Mouse (Mus musculus): ENCODE data around the gene Cdh12. TPM values are rescaled to one million over a fixed set of nuclear protein-coding genes. Genes with fewer than 3 reads are reported as not detected.

The Cdh12 gene
- polyA plus RNA-seq, 1 experiment from 2014 or later, result 0.58 TPM

GRCm38 (mm10) chr15:20944000-20944399 lies 494.9 kb downstream of the Cdh12 start:
- H3K9ac ChIP-seq, result no peak overlapping the region
- H3K27ac ChIP-seq, result no peak overlapping the region
- no peak overlapping the region for H3K4me3 ChIP-seq
- H3K36me3 ChIP-seq, result no peaks in the 10 kb centered on the region
- no peak for ATAC-seq (ENCODE audit: insufficient number of reproducible peaks, low FRiP score, low TSS enrichment, low read depth)
- no peaks in the 10 kb centered on the region for H3K9me3 ChIP-seq
- H3K4me2 ChIP-seq, result no peak overlapping the region
- no peaks in the 10 kb centered on the region for H3K4me1 ChIP-seq
- H3K27me3 ChIP-seq, result no peaks in the 10 kb centered on the region

DNA sequence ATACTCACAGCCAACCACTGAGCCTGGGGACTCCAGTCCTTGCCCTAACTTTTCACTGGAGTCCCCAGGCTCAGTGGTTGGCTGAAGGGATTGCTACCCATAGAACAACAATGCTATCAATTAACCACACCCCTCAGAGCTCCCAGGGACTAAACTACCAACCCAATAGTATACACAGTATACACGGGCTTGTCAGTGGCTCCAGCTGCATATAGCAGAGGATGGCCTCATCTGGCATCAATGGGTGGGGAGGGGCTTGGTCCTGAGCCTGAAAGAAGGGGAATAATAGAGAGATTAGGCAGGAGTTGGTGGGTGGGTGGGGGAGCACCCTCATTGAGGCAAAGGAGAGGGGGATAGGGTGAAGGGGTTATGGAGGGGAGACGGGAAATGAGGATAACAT lies 518.4 kb downstream of the Cdh12 start:
- H3K4me3 ChIP-seq, result no peak overlapping the region
- no peaks in the 10 kb centered on the region for H3K4me1 ChIP-seq
- no peak for ATAC-seq (ENCODE audit: insufficient number of reproducible peaks, low FRiP score, low TSS enrichment, low read depth)
- H3K9me3 ChIP-seq, result no peaks in the 10 kb centered on the region
- H3K9ac ChIP-seq, result no peak overlapping the region
- no peak overlapping the region for H3K27ac ChIP-seq
- no peak overlapping the region for H3K4me2 ChIP-seq
- H3K36me3 ChIP-seq, result no peaks in the 10 kb centered on the region
- WGBS, result 54% methylated on average over 2 of the region's 2 CpGs
- no peaks in the 10 kb centered on the region for H3K27me3 ChIP-seq

GRCm38 (mm10) chr15:20971041-20971440 lies 522.0 kb downstream of the Cdh12 start:
- no peaks in the 10 kb centered on the region for H3K36me3 ChIP-seq
- no peak overlapping the region for H3K4me3 ChIP-seq
- WGBS, result 93% methylated on average over 2 of the region's 2 CpGs
- no peaks in the 10 kb centered on the region for H3K4me1 ChIP-seq
- no peak overlapping the region for H3K27ac ChIP-seq
- no peak for ATAC-seq (ENCODE audit: insufficient number of reproducible peaks, low FRiP score, low TSS enrichment, low read depth)
- H3K27me3 ChIP-seq, result no peaks in the 10 kb centered on the region
- H3K4me2 ChIP-seq, result no peak overlapping the region
- H3K9ac ChIP-seq, result no peak overlapping the region
- no peaks in the 10 kb centered on the region for H3K9me3 ChIP-seq

DNA sequence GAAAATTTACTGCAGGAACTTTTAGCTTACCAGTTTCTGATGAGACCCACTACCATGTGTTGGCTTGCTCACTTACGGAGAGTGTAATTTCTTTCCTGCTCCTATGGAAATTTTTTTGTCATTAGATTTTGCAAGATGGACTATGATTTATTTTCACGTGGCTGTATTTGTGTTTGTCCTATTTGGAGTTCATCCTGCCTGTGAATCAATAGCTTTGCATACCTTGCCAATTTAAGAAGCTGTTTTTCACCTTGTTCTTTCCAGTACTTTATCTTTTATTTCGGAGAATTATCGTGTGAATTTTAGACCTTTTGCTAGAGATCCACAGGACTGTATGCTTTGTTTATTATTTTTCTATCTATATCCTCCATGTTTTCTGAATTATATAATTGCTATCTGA lies 551.5 kb downstream of the Cdh12 start:
- Histone ChIP-seq H3K4me2 (no peak overlapping the region), H3K27ac (no peak overlapping the region), H3K9me3 (no peaks in the 10 kb centered on the region), H3K27me3 (no peaks in the 10 kb centered on the region), H3K4me1 (no peaks in the 10 kb centered on the region), H3K9ac (no peak overlapping the region), H3K36me3 (no peaks in the 10 kb centered on the region), H3K4me3 (no peak overlapping the region)
- ATAC-seq (ENCODE audit: insufficient number of reproducible peaks, low FRiP score, low TSS enrichment, low read depth), result no peak
- WGBS, result 77% methylated on average over 4 of the region's 4 CpGs

- Histone ChIP-seq H3K27me3 (no peaks in the 10 kb centered on the region), H3K9me3 (no peaks in the 10 kb centered on the region), H3K36me3 (no peaks in the 10 kb centered on the region), H3K4me2 (no peak overlapping the region), H3K4me1 (no peaks in the 10 kb centered on the region), H3K9ac (no peak overlapping the region), H3K4me3 (no peak overlapping the region), H3K27ac (no peak overlapping the region)
- no peak for ATAC-seq (ENCODE audit: insufficient number of reproducible peaks, low FRiP score, low TSS enrichment, low read depth)
- WGBS, result 90% methylated on average over 2 of the region's 2 CpGs
These were observed 558.9 kb downstream of the Cdh12 start for GRCm38 (mm10) chr15:21007931-21008330.

DNA sequence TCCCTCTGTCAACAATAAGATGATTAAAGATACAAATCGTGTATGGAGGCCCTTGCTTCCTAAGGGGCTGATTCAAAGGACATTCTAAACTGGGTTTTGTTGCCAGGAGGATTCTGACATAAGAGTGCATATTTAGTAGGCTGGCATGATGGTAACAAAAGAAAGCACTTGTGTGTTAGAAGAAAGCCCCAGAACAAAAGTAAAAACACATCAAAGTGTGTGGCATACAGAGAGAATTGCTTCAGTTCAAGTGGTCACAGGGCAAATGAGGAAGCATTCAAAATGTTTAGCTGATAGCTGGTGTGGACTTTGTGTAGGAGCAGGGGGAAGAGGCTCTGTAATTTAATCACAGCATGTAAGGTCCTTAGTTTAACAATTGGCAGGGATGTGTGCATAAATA lies 559.4 kb downstream of the Cdh12 start:
- Histone ChIP-seq H3K4me1 (no peaks in the 10 kb centered on the region), H3K9ac (no peak overlapping the region), H3K27ac (no peak overlapping the region), H3K9me3 (no peaks in the 10 kb centered on the region), H3K4me2 (no peak overlapping the region), H3K36me3 (no peaks in the 10 kb centered on the region), H3K27me3 (no peaks in the 10 kb centered on the region), H3K4me3 (no peak overlapping the region)
- ATAC-seq (ENCODE audit: insufficient number of reproducible peaks, low FRiP score, low TSS enrichment, low read depth), result no peak
- 42% methylated on average over 1 of the region's 1 CpGs for WGBS

DNA sequence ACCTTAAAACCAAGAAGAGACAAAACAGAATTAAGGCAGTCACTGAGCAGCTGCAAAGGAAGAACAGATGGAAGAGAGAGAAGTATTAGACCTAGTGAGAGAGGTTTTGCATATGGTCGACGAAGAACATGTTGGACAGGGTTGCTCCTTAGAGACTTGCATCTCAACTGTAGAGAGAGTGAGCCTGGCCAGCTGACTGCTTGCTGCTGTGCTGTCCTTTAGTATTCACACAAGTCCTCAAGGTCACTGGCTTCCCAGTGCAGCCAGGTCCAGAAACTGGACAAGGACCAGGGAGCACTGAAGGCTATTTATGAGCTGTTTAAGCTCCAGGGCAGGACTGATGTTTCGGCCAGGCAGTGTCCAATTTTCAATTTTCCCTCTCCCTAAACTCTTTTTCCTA lies 559.9 kb downstream of the Cdh12 start:
- Histone ChIP-seq H3K9me3 (no peaks in the 10 kb centered on the region), H3K9ac (no peak overlapping the region), H3K27ac (no peak overlapping the region), H3K27me3 (no peaks in the 10 kb centered on the region), H3K36me3 (no peaks in the 10 kb centered on the region), H3K4me2 (no peak overlapping the region), H3K4me3 (no peak overlapping the region), H3K4me1 (no peaks in the 10 kb centered on the region)
- peak; percentile 19; the same call in 1 of the 2 replicates for ATAC-seq (ENCODE audit: insufficient number of reproducible peaks, low FRiP score, low TSS enrichment, low read depth)
- WGBS, result 52% methylated on average over 3 of the region's 3 CpGs

DNA sequence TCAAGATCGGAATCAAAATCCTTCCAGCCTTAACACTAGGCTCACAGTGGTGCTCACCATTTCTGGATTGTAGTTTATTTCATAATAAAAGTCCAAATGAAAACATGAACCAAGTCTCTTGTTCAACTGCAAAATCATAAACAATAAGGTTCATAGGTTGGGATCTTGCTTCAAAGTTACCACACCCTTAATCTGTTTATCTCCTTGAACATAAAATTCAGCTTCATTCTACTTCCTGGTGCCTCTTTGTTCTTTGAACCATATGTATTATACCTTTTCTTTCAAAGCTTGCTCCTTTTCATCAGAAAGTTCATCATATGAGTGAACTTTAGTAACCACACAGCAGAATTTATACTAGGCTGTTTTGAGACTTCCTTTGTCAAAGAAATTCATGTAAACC lies 614.6 kb downstream of the Cdh12 start:
- H3K9ac ChIP-seq, result no peak overlapping the region
- no peak overlapping the region for H3K4me2 ChIP-seq
- H3K4me3 ChIP-seq, result no peak overlapping the region
- no peaks in the 10 kb centered on the region for H3K27me3 ChIP-seq
- 53% methylated on average over 1 of the region's 1 CpGs for WGBS
- no peak for ATAC-seq (ENCODE audit: insufficient number of reproducible peaks, low FRiP score, low TSS enrichment, low read depth)
- no peaks in the 10 kb centered on the region for H3K36me3 ChIP-seq
- H3K9me3 ChIP-seq, result no peaks in the 10 kb centered on the region
- no peak overlapping the region for H3K27ac ChIP-seq
- H3K4me1 ChIP-seq, result no peaks in the 10 kb centered on the region

DNA sequence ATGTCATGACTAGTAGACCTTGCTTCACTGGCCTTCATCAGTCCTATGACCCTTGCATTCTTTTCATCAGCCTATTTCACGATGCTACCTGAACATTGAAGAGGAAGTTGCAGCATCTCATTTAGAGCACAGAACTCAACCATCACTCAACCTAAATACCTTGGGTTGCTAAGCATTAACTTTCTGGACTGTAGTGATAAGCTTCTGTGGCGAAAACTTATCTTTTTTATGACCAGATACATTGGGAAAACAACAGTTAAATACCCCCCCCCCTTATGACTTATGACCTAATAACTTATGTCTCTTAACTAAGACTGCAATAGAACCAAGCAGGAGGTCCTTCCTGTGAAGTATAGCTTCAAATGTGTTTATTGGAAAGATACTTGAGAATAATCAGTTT lies 620.2 kb downstream of the Cdh12 start:
- H3K27me3 ChIP-seq, result no peaks in the 10 kb centered on the region
- ATAC-seq (ENCODE audit: insufficient number of reproducible peaks, low FRiP score, low TSS enrichment, low read depth), result no peak
- H3K4me1 ChIP-seq, result no peaks in the 10 kb centered on the region
- no peak overlapping the region for H3K4me3 ChIP-seq
- no peak overlapping the region for H3K4me2 ChIP-seq
- 81% methylated on average over 2 of the region's 2 CpGs for WGBS
- H3K9ac ChIP-seq, result no peak overlapping the region
- no peaks in the 10 kb centered on the region for H3K9me3 ChIP-seq
- no peak overlapping the region for H3K27ac ChIP-seq
- no peaks in the 10 kb centered on the region for H3K36me3 ChIP-seq

- 93% methylated on average over 1 of the region's 1 CpGs for WGBS
- no peak overlapping the region for H3K4me3 ChIP-seq
- H3K27me3 ChIP-seq, result no peaks in the 10 kb centered on the region
- H3K9ac ChIP-seq, result no peak overlapping the region
- H3K4me2 ChIP-seq, result no peak overlapping the region
- ATAC-seq (ENCODE audit: insufficient number of reproducible peaks, low FRiP score, low TSS enrichment, low read depth), result no peak
- no peaks in the 10 kb centered on the region for H3K36me3 ChIP-seq
- H3K9me3 ChIP-seq, result no peaks in the 10 kb centered on the region
- H3K4me1 ChIP-seq, result no peaks in the 10 kb centered on the region
- no peak overlapping the region for H3K27ac ChIP-seq
These were observed 643.8 kb downstream of the Cdh12 start for GRCm38 (mm10) chr15:21092824-21093223.

DNA sequence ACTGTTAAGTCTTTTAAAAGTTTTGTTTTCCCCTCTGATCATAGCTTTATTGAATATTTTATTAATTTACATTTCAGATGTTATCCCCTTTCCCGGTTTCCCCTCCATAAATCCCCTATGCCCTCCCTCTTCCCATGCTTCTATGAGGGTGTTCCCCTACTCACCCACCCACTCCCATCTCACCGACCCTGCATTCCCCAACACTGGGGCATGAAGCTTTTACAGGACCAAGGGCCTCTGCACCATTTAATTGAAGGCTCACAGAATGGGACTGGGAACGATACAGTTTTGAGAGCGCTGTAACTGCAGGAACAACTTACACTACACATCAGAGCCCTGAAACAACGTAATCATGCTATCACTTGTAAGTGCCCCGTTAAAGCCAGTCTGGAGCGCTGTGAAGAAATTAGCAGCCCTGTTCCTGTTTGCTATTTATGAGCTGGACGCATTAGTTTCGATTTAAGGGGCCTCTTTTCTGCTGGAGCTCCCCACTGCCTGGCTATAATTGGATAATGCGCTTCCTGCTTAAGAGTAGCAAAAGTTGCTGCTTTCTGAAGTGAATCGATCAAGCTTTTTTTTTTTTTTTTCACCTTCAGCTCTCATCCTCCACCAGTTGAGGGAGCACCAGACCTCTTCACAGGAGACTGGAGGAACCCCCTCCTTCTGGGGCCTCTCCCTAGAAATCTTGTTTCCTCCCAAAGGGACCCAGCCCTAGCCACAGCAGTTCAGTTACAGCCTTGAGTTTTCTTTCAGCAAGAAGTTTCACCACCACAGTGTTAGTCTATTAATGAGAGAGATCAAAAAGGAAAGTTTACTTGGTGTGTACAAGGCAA lies 660.2 kb downstream of the Cdh12 start:
- no peak for ATAC-seq (ENCODE audit: insufficient number of reproducible peaks, low FRiP score, low TSS enrichment, low read depth)
- Histone ChIP-seq H3K4me3 (peak overlapping the region; percentile 34), H3K27ac (no peak overlapping the region), H3K9ac (no peak overlapping the region; the same call in 1 of the 2 replicates), H3K9me3 (no peaks in the 10 kb centered on the region), H3K4me1 (peaks cover 2% of the 10 kb centered on the region; the same call in 1 of the 2 replicates), H3K36me3 (no peaks in the 10 kb centered on the region), H3K27me3 (no peaks in the 10 kb centered on the region), H3K4me2 (peak overlapping the region; percentile 54)
- WGBS, result 12% methylated on average over 11 of the region's 11 CpGs

- peaks cover 2% of the 10 kb centered on the region; the same call in 1 of the 2 replicates for H3K4me1 ChIP-seq
- H3K36me3 ChIP-seq, result no peaks in the 10 kb centered on the region
- no peak overlapping the region for H3K4me3 ChIP-seq
- H3K27ac ChIP-seq, result no peak overlapping the region
- 61% methylated on average over 4 of the region's 4 CpGs for WGBS
- ATAC-seq (ENCODE audit: insufficient number of reproducible peaks, low FRiP score, low TSS enrichment, low read depth), result no peak
- H3K9ac ChIP-seq, result no peak overlapping the region
- H3K9me3 ChIP-seq, result no peaks in the 10 kb centered on the region
- H3K4me2 ChIP-seq, result no peak overlapping the region
- no peaks in the 10 kb centered on the region for H3K27me3 ChIP-seq
These were observed 660.9 kb downstream of the Cdh12 start for GRCm38 (mm10) chr15:21109889-21110500.
